Mouse (Mus musculus) left cerebral cortex, adult 2 months (tissue): ENCODE measurements at regions not wholly inside any gene's neighbourhood (a gene's known extent, or its start where the extent isn't known, plus 50 kb on each side); places are given as distances from the start of the nearest gene placed in this dataset.

Experiments
- DNase-seq, 2 experiments: peaks; one replicate each; pipeline ENCODE4 v3.0.0; 2021 to 2022; ENCODE audit warnings: low spot score in 2 of 2, mixed read lengths in 1 of 2; ENCODE audit errors: extremely low spot score in 1 of 2
- H3K27ac ChIP-seq: fragments of 200-600 bp; 2 replicates; pipeline ENCODE4 v1.8.1; 2022
- H3K4me3 ChIP-seq: fragments of 200-600 bp; 2 replicates; pipeline ENCODE4 v1.8.1; 2022
- CTCF ChIP-seq: fragments of 200-600 bp; IDR thresholded peaks from 2 replicates; pipeline ENCODE4 v1.8.1; 2022; ENCODE audit warnings: antibody characterized with exemption, mild to moderate bottlenecking, moderate library complexity
- intact Hi-C: fragments of 180-260 bp; cut with DNase I; formaldehyde crosslinking; loops from one replicate; pipeline ENCODE4 v1.15.1; 2025

- Histone ChIP-seq H3K4me3 (no peak overlapping the region), H3K27ac (no peak overlapping the region)
- no peak for DNase-seq
- intact Hi-C loops = no loop called here
- no peak for TF ChIP-seq CTCF
Measured at GRCm38 (mm10) chr6:93417625-93418024, 474.3 kb upstream of the Adamts9 start.

- intact Hi-C loops = no loop called here
- no peak for TF ChIP-seq CTCF
- Histone ChIP-seq H3K27ac (no peak overlapping the region), H3K4me3 (no peak overlapping the region)
- no peak for DNase-seq
Measured at GRCm38 (mm10) chr6:93416006-93416405, 472.7 kb upstream of the Adamts9 start.

GRCm38 (mm10) chr6:93411077-93411452, 467.8 kb upstream of the Adamts9 start:
- no peak overlapping the region for H3K4me3 ChIP-seq
- DNase-seq = no peak
- no peak overlapping the region for H3K27ac ChIP-seq
- intact Hi-C loops = no loop called here
- TF ChIP-seq CTCF = no peak

GRCm38 (mm10) chr6:93410416-93411076, 467.3 kb upstream of the Adamts9 start:
- no peak for DNase-seq
- no peak overlapping the region for H3K27ac ChIP-seq
- H3K4me3 ChIP-seq = no peak overlapping the region
- intact Hi-C loops = no loop called here
- TF ChIP-seq CTCF = no peak

GRCm38 (mm10) chr6:93398551-93398950, 455.3 kb upstream of the Adamts9 start:
- Histone ChIP-seq H3K4me3 (no peak overlapping the region), H3K27ac (no peak overlapping the region)
- no peak for TF ChIP-seq CTCF
- DNase-seq = no peak
- intact Hi-C loops = no loop called here

GRCm38 (mm10) chr6:93397074-93397473, 453.8 kb upstream of the Adamts9 start:
- H3K4me3 ChIP-seq = no peak overlapping the region
- H3K27ac ChIP-seq = no peak overlapping the region
- no peak for TF ChIP-seq CTCF
- intact Hi-C loops = no loop called here
- DNase-seq = no peak

GRCm38 (mm10) chr6:93395952-93396351, 452.7 kb upstream of the Adamts9 start:
- intact Hi-C loops = no loop called here
- Histone ChIP-seq H3K27ac (no peak overlapping the region), H3K4me3 (no peak overlapping the region)
- DNase-seq = no peak
- no peak for TF ChIP-seq CTCF

- no peak overlapping the region for H3K27ac ChIP-seq
- H3K4me3 ChIP-seq = no peak overlapping the region
- TF ChIP-seq CTCF = no peak
- intact Hi-C loops = no loop called here
- DNase-seq = peak; percentile 22 to 49
Measured at GRCm38 (mm10) chr6:93395296-93395695, 452.0 kb upstream of the Adamts9 start.

GRCm38 (mm10) chr6:93393551-93393950, 450.3 kb upstream of the Adamts9 start:
- Histone ChIP-seq H3K4me3 (no peak overlapping the region), H3K27ac (no peak overlapping the region)
- TF ChIP-seq CTCF = no peak
- no peak for DNase-seq
- intact Hi-C loops = no loop called here

GRCm38 (mm10) chr6:93392402-93392801, 449.1 kb upstream of the Adamts9 start:
- no peak overlapping the region for H3K4me3 ChIP-seq
- DNase-seq = no peak

GRCm38 (mm10) chr6:93391166-93391565, 447.9 kb upstream of the Adamts9 start:
- TF ChIP-seq CTCF = no peak
- Histone ChIP-seq H3K27ac (no peak overlapping the region), H3K4me3 (no peak overlapping the region)
- intact Hi-C loops = no loop called here
- no peak for DNase-seq

More at GRCm38 (mm10) chr6:93392402-93392801, 449.1 kb upstream of the Adamts9 start:
- H3K27ac ChIP-seq = no peak overlapping the region
- TF ChIP-seq CTCF = no peak
- intact Hi-C loops = no loop called here

- no peak for TF ChIP-seq CTCF
- H3K27ac ChIP-seq = no peak overlapping the region
- no peak for DNase-seq
- intact Hi-C loops = no loop called here
- H3K4me3 ChIP-seq = no peak overlapping the region
Measured at GRCm38 (mm10) chr6:93371341-93371740, 428.0 kb upstream of the Adamts9 start.

GRCm38 (mm10) chr6:93363846-93364245, 420.6 kb upstream of the Adamts9 start:
- no peak overlapping the region for H3K27ac ChIP-seq
- H3K4me3 ChIP-seq = no peak overlapping the region
- TF ChIP-seq CTCF = peak; percentile 6
- intact Hi-C loops = no loop called here
- no peak for DNase-seq
